Mouse (Mus musculus): Measurements from ENCODE around the gene Megf11.

DNA sequence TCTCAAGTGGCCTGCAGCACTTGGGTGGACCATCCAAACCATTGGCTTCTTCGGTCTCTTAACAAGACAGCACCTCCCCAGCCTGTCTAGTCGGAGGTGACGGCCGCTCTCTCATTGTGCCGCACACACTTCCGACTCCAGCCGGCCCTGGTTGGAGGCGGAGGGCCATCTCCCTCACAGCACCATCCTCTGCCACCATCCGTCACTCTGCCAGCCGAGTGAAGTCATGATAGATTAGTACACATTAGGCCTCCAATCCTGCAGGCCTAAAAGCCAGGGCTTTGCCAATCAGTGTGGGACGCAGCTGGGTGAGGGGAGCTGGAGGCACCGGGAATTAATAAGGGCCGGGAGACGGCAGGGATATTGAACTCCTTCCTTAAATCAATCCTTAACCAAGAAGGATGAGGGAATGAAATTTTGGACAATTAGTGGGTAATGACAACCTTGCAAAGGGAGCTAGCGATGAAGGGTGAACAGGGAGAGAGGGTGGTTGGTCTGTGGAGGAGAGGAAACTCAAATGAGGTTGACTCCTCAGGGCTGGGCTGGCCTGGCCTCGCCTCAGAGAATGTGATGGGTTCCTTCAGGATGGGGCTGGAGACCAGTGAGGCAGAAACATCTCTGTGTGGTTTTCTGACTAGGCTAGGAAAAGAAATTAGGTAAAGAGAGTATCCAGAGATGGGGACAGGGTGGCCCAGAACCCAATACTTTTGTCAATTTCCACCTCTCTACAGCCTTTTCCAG is 76.3 kb downstream of the Megf11 start:
- TF ChIP-seq MYOD1 (IDR thresholded peaks at IDR 0.05; ENCODE audit: control insufficient read depth in 1 of 3, insufficient read length in 2 of 3, low read depth in 2 of 3) (no peak), MAX (IDR thresholded peaks at IDR 0.05; ENCODE audit: low read depth) (no peak), POLR2AphosphoS2 (IDR thresholded peaks at IDR 0.05; ENCODE audit: insufficient read length, low read depth) (no peak)

All from myocyte (in vitro differentiated cells).